Mouse (Mus musculus): ENCODE data around the gene Bckdk. TPM values are rescaled to one million over a fixed set of nuclear protein-coding genes. Genes with fewer than 3 reads are reported as not detected.

Bckdk gene
- polyA plus RNA-seq (2015; fragmentation: Nextera tagmentation; extraction: Ambion mirVana), result 87.5 and 128 TPM in 2 replicates

DNA sequence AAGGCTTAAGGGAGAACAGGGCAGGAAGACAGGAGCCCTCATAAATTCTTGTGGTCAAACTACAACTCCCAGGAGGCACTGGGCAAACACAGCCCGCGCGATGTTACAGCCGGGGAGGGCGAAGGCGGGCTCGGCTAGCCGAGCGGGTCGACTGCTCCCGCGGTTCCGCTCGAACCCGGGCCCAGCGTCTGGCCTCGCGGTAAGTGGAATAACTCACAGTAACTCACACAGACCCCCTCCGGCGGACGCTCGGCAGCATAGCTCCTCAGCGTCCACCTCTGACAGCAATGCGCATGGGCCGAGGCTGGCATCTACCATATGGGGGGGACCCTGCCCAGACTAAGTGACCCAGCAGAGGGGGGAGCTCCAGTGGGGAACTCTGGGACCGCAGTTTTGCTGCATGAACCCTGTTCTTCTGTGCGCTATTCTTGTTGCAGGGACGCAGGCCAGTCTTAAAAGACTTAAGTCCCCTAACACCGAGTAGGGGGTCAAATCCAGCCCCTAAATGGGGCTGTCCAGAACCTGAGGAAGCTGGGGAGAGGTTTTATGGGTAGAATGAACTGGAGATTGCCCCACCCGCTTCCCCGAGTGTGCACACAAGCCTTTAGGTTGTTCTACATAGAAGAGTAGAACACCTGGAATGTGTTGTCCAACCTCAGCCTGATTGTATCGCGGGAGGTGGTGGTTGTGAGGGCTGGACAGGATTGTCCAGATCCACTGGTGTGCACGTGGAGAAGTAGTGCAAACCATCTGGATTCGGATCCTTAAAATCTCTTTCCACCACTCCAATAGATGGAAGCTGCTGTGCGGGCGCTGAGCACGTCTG, at the start of gene Bckdk:
Gene Bckdk, plus strand, starts transcription at position 112 of the 826 bp plus-strand sequence.

DNA sequence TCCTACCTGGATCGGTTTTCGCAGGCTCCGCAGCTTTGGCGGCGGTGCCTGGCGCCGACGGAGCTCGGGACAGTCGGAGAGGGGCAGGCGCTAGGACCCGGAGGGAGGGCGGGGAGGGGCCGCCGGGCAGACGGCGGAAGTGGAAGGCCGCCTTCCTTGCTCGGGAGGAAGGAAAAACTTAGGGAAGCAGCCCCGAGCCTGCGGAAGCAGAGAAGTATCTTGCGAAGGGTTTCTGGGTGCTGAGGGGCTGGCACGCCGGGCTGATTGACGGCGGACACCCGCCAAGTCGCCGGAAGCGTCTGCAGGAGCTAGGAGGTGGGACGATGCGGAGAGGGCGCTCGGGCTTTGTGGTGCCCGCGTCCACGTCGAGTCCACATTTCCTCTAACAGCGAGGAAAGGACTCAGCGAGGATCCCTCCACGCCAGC, 27.8 kb upstream of the Bckdk start, which contains the start of gene Zfp646:
Gene Zfp646, plus strand, starts transcription at position 181 of the 426 bp plus-strand sequence.

DNA sequence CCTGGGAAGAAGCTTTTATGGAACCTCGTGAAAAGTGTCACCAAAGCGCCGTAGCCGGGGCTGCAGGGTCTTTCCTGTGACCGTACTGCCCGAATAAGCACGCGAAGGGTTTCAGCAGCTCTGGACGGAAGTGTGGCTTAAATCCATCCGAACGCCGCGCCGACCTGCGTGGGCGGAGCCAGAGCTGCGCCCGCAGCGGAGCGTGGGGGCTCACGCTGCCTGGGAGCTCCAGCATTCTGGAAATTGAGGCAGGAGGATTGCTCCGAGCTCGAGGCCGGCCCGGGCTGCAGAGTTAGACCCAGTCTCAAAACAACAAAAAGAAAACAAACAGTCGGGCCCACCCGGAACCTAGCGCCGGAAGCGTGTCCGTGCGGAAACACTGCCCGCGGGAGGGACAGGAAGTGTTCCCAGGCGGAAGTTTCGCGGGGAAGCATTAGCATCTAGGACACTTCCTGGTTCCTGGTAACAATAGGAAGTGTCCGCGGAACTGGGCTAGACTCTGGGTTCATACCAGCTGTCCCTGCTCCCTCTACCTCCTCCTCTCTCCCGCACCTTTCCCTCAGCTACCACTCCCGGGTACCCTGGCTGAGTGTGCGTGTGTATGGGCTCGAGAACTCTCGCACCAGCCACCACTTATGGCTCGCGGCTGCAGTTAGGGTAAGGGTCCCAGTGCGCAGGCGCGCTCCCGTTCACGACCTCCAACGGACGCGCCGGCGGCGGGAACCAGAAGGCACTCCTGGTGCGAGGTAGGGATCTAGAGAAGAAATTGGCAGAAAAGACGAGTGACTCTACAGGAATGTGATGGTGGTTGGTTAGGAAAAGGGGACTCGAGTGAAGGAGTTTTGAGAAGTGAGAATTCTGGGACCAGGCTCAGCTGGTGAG, 27.2 kb upstream of the Bckdk start, which contains the start of gene Zfp668:
Gene Zfp668, minus strand, starts transcription at position 362 of the 882 bp plus-strand sequence.

DNA sequence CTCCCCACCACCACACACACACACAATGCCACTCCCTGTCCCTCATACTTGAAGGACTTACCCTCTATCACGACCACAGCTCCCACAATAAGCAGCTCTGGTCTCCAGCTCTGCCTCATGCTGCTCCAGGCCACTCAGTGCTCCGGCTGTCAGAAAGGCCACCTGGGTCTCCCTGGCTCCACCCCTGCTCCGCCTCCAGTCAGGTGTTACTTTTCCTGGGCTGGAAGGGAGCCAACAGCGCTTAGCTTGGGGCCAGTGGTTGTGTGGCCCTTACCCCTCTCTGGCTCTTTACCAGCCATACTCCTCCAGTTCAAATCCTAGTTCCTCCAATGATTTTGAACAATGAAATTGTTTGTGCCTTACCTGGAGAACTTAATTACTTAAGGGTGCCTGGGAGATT, 13.1 kb upstream of the Bckdk start, which contains the start of gene Prss53:
Gene Prss53, minus strand, starts transcription at position 173 of the 400 bp plus-strand sequence.

DNA sequence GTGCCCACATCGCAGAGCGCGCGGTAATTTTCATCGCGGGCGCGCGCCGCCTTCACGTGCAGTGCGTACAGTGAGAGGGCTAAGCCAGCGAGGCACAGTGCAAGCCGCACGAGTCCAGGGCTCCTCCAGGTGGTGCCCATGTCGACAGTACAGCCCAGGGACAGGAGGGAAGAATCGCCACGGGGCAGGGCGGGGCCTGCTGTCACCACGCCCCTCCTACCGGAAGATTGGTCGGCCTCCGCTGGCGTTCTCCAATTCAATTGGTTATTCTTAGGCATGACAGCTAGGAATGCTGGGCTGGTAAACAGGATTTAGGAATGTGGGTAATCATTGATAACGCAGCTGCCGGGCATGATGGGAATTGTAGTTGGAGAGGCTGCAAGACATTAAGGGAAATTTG, 8.4 kb upstream of the Bckdk start, which contains the start of the genes Gm21974 and Vkorc1:
Gene Gm21974, minus strand, starts transcription at position 13 of the 400 bp plus-strand sequence.
Gene Vkorc1, minus strand, starts transcription at position 176 of the 400 bp plus-strand sequence.

DNA sequence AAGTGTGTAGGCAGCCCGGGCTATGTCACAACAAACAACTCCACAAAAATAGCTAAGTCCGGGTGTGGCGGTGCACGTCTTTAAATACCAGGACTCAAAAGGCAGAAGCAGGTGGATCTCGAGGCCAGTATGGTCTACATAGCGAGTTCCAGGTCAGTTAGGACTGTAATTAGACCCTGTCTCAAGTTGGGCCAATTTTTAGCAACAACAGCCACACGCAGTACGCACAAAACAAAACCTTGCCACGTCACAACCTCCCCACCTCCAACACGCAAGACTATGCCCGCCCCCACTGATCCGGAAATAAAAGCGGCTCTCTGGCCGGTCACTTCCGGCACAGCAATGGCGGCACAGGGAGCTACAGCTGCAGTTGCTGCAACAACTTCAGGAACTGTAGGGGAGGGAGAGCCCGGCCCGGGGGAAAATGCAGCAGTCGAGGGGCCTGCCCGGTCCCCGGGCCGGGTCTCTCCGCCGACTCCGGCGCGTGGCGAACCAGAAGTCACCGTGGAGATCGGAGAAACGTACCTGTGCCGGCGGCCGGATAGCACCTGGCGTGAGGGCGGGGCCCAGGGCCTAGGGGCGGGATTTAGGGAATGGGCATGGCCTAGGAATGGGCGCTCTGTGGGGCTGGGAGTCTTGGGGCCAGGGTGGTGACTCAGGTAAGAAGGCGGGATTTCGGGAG, 8.4 kb downstream of the Bckdk start, which contains the start of gene Kat8:
Gene Kat8, plus strand, starts transcription at position 327 of the 682 bp plus-strand sequence.

DNA sequence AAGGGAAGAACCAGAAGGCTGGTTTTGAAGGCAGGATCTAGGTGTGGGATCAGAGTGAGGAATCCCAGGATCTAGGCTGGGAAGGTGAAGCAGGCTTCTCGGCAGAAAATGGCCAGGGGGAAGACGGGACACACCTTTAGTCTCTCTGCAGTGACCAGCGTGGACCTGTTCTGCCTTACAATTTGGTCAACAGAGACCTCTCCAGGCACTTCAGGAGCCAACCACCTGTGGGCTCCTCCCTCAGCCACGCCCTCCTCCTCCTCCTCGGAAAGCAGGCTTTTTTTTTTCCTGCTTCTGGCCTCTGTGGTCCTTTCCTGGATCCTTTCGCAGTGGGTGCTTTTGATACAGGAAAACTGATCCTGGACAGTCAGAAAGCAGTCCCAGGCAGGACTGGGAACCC, 26.0 kb downstream of the Bckdk start, which contains the start of gene Prss8:
Gene Prss8, minus strand, starts transcription at position 182 of the 400 bp plus-strand sequence.

DNA sequence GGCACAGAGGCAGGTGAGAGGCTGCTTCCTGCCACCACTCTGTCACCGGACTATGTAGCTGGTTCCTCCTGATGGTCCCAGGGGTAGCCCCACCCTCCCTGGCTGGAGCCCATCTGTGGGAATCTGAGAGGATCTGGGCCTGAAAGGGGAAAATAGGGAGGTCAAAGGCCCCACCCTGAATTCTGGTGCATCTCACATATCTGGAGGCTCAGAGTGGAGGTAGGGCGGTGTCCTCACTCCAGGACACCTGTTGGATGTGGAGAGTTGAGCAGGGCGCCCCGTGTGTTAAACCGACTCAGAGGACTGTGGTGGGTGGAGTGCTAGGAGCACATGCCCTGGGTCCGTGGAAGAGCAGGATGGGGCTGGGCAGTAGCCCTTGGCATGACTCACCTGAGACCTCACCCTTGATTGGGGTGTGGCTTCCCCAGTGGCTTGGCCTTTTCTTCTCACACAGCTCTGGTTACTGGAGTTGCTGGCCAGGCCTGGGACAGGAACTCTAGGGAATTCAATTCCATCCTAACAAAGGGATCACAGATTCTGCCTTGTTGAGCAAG, 42.7 kb downstream of the Bckdk start, which contains the start of gene Prss36:
Gene Prss36, minus strand, starts transcription at position 256 of the 554 bp plus-strand sequence.

Other genes with a start within 250 kb of the Bckdk start
- 137 and 174 TPM in 2 replicates for gene Bcl7c, start 195.1 kb upstream of the Bckdk start, polyA plus RNA-seq (2015; fragmentation: Nextera tagmentation; extraction: Ambion mirVana)
- gene Ctf1, start 191.3 kb upstream of the Bckdk start, polyA plus RNA-seq (2015; fragmentation: Nextera tagmentation; extraction: Ambion mirVana), result 9.4 and 12.0 TPM in 2 replicates
- gene Ctf2, start 171.9 kb upstream of the Bckdk start, polyA plus RNA-seq (2015; fragmentation: Nextera tagmentation; extraction: Ambion mirVana), result 0.06 and 0.10 TPM in 2 replicates
- gene Fbxl19, start 159.5 kb upstream of the Bckdk start, polyA plus RNA-seq (2015; fragmentation: Nextera tagmentation; extraction: Ambion mirVana), result 1.9 and 2.2 TPM in 2 replicates
- gene Orai3, start 134.3 kb upstream of the Bckdk start, polyA plus RNA-seq (2015; fragmentation: Nextera tagmentation; extraction: Ambion mirVana), result 22.4 and 30.3 TPM in 2 replicates
- gene Setd1a, start 127.4 kb upstream of the Bckdk start, polyA plus RNA-seq (2015; fragmentation: Nextera tagmentation; extraction: Ambion mirVana), result 18.0 and 18.3 TPM in 2 replicates
- gene Gm49388, start 118.5 kb upstream of the Bckdk start, polyA plus RNA-seq (2015; fragmentation: Nextera tagmentation; extraction: Ambion mirVana), result not detected in 2 replicates
- gene Hsd3b7, start 103.5 kb upstream of the Bckdk start, polyA plus RNA-seq (2015; fragmentation: Nextera tagmentation; extraction: Ambion mirVana), result 38.2 and 51.3 TPM in 2 replicates
- 36.1 and 40.7 TPM in 2 replicates for gene Stx4a, start 79.8 kb upstream of the Bckdk start, polyA plus RNA-seq (2015; fragmentation: Nextera tagmentation; extraction: Ambion mirVana)
- gene Stx1b, start 79.5 kb upstream of the Bckdk start, polyA plus RNA-seq (2015; fragmentation: Nextera tagmentation; extraction: Ambion mirVana), result 4.0 and 5.3 TPM in 2 replicates
- 5.1 and 5.5 TPM in 2 replicates for gene Zfp646, start 27.9 kb upstream of the Bckdk start, polyA plus RNA-seq (2015; fragmentation: Nextera tagmentation; extraction: Ambion mirVana)
- 8.6 and 10.2 TPM in 2 replicates for gene Zfp668, start 27.3 kb upstream of the Bckdk start, polyA plus RNA-seq (2015; fragmentation: Nextera tagmentation; extraction: Ambion mirVana)
- gene Prss53, start 13.1 kb upstream of the Bckdk start, polyA plus RNA-seq (2015; fragmentation: Nextera tagmentation; extraction: Ambion mirVana), result 0.72 and 0.84 TPM in 2 replicates
- gene Gm21974, start 8.6 kb upstream of the Bckdk start, polyA plus RNA-seq (2015; fragmentation: Nextera tagmentation; extraction: Ambion mirVana), result not detected in 2 replicates
- 209 and 232 TPM in 2 replicates for gene Vkorc1, start 8.5 kb upstream of the Bckdk start, polyA plus RNA-seq (2015; fragmentation: Nextera tagmentation; extraction: Ambion mirVana)
- gene Kat8, start 8.4 kb downstream of the Bckdk start, polyA plus RNA-seq (2015; fragmentation: Nextera tagmentation; extraction: Ambion mirVana), result 23.3 and 29.7 TPM in 2 replicates
- gene Prss8, start 26.0 kb downstream of the Bckdk start, polyA plus RNA-seq (2015; fragmentation: Nextera tagmentation; extraction: Ambion mirVana), result 1.0 and 2.5 TPM in 2 replicates
- 12.9 and 13.1 TPM in 2 replicates for gene Prss36, start 42.6 kb downstream of the Bckdk start, polyA plus RNA-seq (2015; fragmentation: Nextera tagmentation; extraction: Ambion mirVana)
- 170 and 234 TPM in 2 replicates for gene Fus, start 63.4 kb downstream of the Bckdk start, polyA plus RNA-seq (2015; fragmentation: Nextera tagmentation; extraction: Ambion mirVana)
- 37.4 and 57.5 TPM in 2 replicates for gene Pycard, start 89.8 kb downstream of the Bckdk start, polyA plus RNA-seq (2015; fragmentation: Nextera tagmentation; extraction: Ambion mirVana)
- gene Trim72, start 99.9 kb downstream of the Bckdk start, polyA plus RNA-seq (2015; fragmentation: Nextera tagmentation; extraction: Ambion mirVana), result 0.15 TPM in 1 of 2 replicates, not detected in the other
- gene Itgam, start 158.6 kb downstream of the Bckdk start, polyA plus RNA-seq (2015; fragmentation: Nextera tagmentation; extraction: Ambion mirVana), result 1.8 and 2.1 TPM in 2 replicates
- gene Gm49368, start 158.6 kb downstream of the Bckdk start, polyA plus RNA-seq (2015; fragmentation: Nextera tagmentation; extraction: Ambion mirVana), result 0.06 TPM in 1 of 2 replicates, not detected in the other
- gene Itgax, start 225.5 kb downstream of the Bckdk start, polyA plus RNA-seq (2015; fragmentation: Nextera tagmentation; extraction: Ambion mirVana), result 0.23 TPM in 1 of 2 replicates, not detected in the other